Mouse (Mus musculus) left cerebral cortex, postnatal 36 days (tissue): ENCODE data around the gene Tdp2. TPM values are rescaled to one million over a fixed set of nuclear protein-coding genes. Genes with fewer than 3 reads are reported as not detected.
"Not testable (repeated sequence)": the region's sequence is repeated elsewhere in the genome, so short reads cannot be mapped to it uniquely, and the experiment has no call there.

Experiments used
- DNase-seq, 2 experiments: peaks; one replicate each; pipeline ENCODE4 v3.0.0; 2021 to 2022; ENCODE audit warnings: low spot score in 2 of 2, mixed read lengths in 1 of 2
- intact Hi-C: fragments of 180-260 bp; cut with DNase I; formaldehyde crosslinking; loops from one replicate; pipeline ENCODE4 v1.15.1; 2025
- total RNA-seq, 2 experiments: library from RNA; stranded (reverse); gene quantifications; 2 replicates each; pipeline ENCODE4 v1.2.3; 2021

Tdp2 gene
- total RNA-seq, 2 experiments from 2014 or later = 19.0 to 21.6 TPM

DNA sequence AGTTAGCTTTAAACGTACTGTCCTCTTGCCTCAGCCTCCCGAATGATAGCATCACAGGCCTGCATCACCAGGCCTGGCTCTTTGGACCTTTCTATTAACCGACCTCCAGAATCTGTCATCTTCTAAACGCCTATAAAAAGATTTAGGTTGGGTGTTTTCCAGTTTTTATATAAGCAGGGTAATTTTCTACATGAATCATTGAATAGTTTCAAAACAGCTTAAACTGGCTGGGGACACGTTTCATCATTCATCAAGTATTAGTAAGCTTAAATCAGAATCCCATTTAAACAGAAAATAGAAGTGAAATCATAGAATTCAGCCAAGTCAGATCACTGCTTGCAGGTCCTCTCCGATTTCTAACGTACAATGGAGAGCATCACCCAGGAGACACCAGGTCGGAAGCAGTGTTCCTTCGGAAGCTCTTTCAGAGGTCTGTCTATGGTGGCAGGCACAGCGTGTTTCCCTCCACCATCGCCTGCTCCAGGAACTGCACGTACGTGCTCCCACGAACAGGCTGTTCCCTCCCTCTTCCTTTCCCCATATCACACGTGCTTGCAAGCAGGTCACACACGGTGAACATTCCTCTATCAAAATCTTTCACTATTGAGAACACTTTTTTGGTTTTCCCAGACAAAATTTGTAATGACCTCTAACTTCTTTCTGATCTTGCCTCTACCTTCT lies 8.7 kb upstream of the Tdp2 start:
- DNase-seq = peak in 1 of 2 experiments; percentile 23
- intact Hi-C loops = no loop called here

DNA sequence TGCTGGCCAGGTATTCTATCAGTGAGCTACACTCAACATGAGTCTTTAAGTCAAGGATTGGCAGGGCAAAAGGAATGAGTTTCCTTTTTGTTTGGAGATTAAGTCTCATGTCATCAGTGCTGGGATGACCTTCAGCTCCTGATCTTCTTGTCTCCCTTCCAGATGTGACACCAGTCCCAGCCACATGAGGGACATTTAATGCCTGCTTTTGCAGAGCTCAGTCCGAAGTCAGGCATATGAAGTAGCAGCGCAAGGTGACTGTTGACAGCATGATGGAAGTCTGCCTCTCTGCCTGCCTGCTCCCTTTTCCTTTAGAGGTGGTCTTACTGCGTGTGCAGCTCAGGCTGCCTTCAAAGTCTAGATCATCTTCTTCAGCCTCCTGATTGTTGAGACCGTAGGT lies 6.8 kb upstream of the Tdp2 start:
- DNase-seq = no peak
- intact Hi-C loops = no loop called here

DNA sequence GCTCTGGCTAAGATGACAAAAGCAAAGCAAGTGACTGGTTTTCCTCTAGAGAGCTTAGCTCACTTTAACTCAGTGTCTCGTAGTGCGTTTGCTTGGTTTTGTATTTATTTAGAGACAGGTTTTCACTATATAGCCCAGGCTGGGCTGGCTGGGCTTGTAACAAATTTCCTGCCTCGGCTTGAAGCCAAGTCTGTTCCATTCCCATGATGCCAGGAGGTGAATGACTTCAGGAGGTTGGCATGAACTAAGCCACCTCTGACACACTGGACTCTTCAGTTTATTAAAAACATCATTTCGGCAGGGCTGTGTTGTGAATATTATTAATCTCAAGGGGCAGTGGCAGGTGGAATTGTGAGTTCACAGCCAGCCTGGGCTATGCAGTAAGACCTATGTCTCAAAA lies 5.9 kb upstream of the Tdp2 start:
- intact Hi-C loops = no loop called here
- DNase-seq = no peak

DNA sequence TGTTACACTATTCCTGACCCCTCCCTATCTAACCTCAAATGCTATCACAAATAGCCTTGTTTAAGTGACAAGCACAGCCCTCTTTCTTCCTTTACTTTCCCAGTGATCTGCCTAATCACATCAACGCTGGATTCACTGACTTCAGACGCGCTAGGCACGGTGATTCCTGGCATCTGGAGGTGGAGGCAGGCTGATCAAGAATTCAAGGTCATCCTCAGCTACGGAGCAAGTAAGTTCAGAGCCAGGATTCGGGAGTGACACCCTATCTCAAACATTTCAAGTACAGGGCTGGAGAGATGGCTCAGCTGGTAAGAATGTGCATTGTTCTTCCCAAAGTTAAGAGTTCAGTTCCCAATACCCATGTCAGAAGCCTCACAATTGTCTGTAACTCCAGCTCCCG lies 5.4 kb upstream of the Tdp2 start:
- intact Hi-C loops = no loop called here
- no peak for DNase-seq

DNA sequence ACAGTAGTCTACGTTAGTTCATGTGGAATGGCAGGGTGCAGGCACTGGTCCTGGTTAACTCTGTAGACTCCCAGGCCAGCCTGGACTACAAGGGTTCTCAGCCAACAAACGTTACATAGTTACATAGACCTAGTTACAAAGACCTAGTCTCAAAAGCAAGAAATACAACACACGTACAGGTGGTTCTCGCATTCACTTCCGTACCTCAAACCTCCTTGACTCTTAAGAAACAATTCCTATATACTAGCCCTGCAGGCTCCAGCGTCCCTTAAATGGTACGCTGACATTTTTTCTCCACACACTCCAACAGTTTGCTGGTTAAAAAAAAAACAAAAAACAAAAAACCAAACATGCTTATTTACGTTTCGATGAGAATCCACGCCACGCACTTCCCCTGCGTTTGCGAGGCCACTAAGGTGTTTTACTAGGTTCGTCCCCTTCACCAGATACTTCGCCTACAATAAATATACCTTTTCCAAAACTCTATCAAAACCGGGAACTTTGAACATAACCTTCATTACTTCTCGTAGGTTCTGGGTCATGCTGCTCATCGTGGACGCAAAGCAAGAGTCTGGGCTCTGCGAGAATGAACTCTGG lies 625 bp upstream of the Tdp2 start:
- intact Hi-C loops = loop anchor here (1.0 kb wide), 1 partner anchor 30 kb away; the partner anchor contains the start of gene BC005537
- no peak for DNase-seq

DNA sequence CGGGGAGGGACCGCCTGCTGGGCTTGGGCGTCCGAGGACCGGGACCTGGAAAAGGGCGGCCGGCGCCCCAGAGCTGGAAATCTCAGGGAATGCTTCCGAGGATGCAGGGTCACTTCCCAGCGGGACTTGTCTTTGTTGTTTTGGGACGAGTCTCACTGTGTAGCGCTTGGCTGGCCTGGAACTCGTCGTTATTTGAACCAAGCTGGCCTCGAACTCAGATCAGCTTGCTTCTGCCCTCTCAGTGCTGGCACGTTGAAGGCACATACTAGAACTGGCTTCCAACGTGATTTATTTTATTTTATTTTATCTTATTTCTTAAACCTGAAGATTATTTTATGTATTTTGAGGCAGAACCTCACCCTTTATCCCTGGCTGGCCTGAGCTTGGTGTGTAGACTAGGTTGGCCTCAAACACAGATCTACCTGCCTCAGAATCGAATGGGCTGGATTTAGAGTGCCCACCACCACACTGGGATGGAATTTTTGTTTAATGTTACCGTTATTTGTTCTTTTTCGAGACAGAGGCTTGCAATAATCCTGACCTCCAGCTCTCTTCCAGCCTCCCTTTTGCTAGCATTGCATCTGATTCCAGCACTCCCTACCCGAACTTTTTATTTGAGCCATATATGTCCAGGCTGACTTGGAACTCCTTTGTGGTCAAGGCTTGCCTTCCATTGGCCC lies 792 bp downstream of the Tdp2 start:
- no peak for DNase-seq
- intact Hi-C loops = no loop called here

DNA sequence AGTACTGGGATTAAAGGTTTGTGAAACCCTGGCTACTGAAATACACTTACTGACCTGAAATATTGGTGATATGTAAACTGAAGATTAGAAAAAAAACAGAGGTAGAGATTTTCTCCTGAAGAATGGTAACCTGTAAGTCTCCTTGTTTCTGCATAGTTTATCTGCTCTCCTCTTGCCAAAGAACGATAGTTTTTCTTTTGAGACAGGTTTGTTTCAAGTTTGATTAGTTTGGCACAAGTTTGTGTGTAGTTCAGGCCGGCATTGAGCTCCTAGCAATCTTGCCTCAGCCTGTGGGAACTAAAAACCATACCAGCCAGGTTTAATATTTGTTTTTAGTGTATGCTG lies 1.3 kb downstream of the Tdp2 start:
- intact Hi-C loops = no loop called here
- DNase-seq = no peak

DNA sequence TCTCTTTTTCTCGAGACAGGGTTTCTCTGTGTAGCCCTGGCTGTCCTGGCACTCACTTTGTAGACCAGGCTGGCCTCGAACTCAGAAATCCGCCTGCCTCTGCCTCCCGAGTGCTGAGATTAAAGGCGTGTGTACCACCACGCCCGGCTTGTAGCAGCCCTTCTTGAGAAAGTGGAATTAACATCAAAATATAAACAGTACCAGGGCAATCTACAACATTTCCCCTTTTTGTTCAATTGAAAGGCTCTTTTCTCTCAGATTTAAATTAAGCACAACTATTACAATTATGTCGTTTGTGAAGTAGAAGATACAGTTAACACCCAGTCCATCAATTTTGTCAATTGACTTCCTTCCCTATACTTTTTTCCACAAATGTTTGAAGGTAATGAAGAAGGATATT lies 6.3 kb downstream of the Tdp2 start:
- intact Hi-C loops, DNase-seq: not testable (repeated sequence)

DNA sequence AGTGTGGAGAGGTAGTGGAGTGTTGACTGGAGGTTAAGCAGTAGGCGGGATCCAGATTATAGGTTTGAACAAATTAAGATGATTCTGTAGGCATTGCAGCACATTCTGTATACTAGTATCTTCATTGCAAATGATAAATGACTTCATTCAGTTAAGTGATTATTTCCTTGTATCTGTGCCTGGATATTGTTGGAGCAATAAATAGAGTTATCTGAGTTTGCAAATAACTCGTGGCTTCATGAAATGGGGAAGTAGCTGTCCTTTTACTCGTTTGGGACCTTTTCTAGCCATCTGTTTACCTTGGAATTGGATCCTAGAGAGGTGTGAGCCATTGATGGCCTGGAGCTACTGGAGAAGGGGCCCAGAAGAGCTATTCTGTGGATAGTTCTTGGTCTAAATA lies 8.4 kb downstream of the Tdp2 start:
- DNase-seq = no peak
- intact Hi-C loops = no loop called here

DNA sequence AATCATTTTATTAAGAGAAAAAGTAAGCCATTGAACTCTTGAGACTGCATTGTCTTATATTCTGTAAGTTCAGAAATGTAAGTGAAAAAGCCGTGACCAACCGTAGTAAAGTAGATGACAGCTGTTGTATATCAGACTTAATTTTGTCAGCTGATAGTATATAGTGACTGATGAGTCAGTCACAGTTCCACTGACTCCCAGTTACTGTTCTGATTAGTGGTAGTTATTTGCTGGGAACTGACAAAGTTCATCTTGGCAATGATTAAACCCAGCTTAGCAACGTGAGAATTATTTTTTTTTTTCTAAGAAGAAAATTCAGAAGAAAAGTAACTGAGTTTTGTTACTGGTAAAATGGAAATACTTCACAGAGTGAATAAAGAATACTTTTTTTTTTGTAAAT lies 10.2 kb downstream of the Tdp2 start:
- intact Hi-C loops = no loop called here
- DNase-seq = no peak

DNA sequence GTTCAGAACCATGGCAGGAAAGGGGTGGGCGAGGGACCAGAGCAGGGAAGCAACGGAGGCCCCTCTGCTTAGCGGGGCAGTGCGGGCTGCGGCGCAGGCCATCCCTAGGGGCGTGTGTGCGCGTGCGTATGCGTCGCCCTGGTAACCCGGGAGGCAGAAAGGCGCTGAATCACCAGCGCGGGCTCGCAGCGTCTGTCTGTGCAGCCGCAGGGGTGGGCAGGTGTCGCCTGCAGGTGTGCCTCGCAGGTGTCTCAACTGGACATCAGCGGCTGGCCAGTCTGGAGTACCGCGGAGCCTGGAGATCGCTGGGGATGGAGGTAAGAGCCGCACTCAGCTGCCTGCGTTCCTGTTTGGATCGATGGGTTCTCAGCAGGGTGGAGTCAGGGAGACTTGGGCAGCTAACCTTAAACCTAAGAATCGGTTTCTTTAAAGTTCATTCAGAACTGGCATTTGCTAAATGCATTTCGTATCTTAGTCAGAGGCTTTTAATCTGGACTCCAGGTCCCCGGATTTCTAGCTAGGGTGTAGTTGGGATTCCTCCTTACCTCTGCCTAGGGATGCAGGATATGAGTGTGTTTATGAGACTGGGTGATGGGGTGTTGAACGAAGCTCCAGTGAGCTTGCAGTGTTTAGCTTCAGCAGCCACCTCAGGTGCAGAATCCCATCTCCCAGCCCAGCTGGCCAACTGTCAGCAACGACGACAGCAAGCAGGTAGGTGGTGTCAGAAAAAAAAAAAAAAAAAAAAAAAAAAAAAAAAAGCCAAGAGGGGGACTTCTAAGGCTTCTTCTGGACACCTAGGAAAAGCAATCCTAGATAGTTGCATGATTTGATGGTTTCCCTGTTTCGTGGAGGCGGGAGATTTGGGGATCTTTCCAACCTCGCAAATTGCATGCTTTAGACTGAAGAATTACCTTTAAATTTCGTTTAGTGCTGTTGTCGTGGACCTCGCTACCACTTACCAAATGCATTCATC lies 13.8 kb downstream of the Tdp2 start, which contains the start of gene D130043K22Rik:
TSS of gene D130043K22Rik (plus strand) at position 153 of the 973 bp plus-strand sequence.
- intact Hi-C loops = no loop called here
- DNase-seq = peak; percentile 79 to 83

DNA sequence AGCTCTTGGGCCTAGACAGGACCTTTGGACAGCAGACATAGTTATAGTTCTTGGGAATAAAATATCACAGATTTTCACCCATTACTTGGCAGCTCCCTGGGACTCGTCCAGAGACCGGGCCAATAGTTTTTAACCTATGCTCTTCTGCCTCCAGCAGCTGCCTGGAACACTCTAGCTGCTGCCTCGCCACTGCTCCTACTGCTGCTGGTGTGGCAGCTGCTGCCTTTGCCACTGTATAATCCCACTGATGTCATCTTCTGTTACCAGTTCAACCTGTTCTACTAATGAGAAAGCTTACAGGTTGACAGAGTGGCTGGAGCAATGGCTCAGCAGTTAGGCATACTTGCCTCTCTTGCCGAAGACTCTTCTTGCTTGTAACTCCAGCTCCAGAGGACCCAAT lies 17.8 kb downstream of the Tdp2 start:
- intact Hi-C loops = no loop called here
- DNase-seq = no peak

DNA sequence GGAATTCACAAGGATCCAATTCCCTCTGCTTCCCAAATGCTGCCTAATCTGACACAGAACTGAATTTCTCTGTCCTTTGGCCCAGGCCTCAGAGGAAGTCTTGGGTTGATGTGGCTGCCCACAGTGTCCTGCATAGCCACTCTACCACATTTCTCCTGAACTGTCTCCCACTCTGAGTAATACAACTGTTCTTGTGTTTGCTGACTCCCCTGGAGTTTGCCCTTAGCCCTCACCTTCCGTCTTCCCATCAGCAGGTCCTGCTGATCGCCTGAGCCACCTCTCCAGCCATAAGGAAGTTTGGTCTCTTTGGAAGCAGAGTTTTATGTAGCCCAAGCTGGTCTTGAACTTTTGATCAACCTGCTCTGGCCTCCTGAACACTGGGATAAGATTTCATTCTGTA lies 20.5 kb downstream of the Tdp2 start:
- intact Hi-C loops = no loop called here
- no peak for DNase-seq

DNA sequence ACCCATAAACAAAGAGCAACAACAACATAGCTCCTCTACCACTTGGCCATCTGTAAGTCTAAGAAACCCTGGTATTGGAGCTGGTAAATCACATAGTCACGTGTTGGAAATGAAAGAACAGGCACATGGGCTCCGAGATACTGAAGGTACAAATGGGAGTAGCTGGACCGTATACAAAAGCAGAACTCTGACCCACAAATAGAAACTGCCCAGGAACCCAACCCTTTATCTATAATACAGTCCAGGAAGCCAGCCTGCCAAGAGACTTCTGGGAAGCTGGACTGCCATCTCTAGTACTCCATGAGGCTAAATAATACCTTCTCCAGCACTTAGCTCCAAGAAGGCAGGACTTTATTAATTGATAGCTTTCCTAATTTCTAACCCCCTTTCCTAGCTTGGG lies 21.1 kb downstream of the Tdp2 start:
- intact Hi-C loops = no loop called here
- DNase-seq = no peak

DNA sequence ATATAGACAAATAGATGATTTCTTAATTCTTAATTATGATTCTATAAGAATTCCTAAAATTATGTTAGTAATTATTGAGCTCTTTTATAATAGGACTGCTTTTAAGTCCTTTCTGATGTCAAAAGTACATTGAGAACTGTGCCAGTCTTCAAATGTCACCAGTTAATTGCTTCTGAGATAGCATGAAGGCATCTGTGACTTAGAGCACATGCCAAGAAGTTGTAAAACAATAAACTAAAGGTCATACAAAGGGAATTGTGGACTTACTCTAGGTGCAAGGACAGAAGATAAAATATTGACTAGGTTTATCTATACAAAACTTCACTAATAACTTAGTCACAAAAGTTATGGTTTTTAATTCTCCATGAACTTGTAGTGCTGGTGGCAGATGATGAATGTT lies 27.6 kb downstream of the Tdp2 start:
- intact Hi-C loops = no loop called here
- DNase-seq = no peak

DNA sequence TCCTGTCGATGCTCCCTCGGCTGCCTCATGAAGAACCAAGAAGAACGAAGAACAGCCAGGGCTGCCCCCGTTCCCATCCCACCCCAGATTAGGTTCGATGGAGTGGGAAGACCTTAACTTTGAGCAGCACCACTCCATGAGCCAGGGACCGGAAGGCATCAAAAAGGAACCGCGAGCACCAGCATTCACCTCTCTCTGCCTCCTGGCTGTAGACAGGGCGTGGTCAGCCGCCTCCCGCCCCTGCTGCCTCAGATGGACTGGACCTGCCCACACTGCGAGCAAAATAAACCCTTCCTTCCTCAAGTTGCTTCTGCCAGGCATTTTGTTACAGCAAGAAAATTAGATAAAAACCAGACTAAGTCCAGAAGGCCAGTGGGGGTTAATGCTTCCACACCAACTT lies 29.6 kb downstream of the Tdp2 start:
- DNase-seq = no peak
- intact Hi-C loops = no loop called here

DNA sequence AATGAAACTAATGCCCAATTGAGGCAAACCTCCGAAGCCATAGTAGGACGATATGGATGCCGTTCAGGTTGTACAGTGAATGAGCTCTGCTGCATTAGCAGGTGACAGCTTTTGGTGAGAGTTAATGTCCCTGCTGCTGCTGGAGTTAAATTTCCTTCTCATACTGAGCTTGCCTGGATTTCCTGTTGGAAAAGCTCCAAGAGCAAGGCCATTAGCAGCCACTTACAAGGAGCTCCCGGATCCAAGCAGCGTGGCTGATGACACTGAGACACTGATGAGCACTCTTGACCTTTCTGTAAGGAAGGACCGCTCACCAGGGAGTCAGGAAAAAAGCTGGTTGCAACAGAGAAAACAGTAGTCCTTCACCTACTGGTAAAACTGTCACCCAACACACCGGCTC lies 30.5 kb downstream of the Tdp2 start:
- no peak for DNase-seq
- intact Hi-C loops = no loop called here

DNA sequence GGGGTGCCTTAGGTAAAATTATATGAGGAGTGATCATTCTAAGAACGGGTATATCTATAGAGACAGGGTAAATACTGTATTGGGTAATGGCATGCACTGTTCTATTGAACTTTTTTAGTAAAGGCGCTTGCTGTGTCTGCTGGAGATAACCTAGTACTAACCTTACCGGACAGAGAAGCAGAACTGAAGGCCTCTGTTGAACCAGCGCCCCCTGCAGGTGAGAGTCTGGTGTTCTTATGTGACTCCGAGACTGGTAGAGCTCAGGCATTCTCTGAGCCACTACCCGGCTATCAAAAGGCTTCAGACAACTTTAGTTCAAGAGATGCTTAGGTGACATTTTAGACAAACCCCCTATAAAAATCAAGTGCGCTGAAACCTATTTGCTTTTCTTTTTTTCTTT lies 31.0 kb downstream of the Tdp2 start:
- intact Hi-C loops = no loop called here
- DNase-seq = peak; percentile 34 to 37

DNA sequence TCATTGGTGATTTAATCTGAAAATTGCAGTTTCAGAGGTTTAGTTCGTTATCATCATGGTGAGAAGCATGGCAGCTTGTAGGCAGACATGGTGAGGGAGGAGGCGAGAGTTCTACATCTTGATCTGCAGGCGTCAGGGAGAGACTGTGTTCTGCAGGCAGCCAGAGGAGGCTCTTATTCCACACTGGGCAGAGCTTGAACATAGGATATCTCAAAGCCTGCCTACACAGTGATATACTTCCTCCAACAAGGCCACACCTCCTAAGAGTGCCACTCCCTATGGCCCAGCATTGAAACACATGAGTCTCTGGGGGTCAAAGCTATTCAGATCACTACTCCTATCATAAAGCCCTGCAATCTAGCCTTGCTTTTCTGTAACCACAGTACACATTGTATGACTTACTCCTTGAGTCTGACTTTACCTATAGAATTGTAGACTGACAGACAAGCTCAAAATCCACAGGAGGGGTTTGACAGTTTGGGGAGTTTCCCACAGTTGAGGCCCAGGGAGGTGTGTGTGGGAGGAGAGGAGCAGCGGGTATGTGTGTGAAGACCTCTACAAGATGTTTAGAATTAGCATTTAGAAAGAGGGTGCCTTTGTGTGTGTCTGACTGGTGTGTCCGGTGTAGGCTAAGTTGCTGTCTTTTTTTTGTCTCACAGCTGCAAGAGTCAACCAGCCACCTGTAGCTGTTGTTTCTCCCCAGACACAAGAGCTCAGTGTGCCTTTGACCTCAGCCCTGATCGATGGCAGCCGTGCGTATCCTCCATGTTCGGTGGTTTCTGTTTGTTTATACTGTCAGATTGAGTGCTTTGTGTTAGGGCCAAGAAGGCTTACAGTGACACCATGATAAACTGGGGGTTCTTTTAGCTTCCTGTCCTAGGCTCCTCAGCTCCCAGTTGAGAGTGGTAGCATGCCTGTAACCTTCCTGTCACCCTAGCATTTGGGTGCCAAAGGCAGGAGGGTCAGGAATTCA lies 35.2 kb downstream of the Tdp2 start:
- intact Hi-C loops = no loop called here
- DNase-seq = no peak
